In genomic region chr16:33844866-33845265, GRCm38 (mm10) we compare ENCODE assay signal across 18 mouse cellular contexts. TPM values are rescaled to one million over a fixed set of nuclear protein-coding genes. Genes with fewer than 3 reads are reported as not detected.
"Had no signal": no experiment of that assay in that cellular context is flagged by ENCODE, and none has a peak within 500 bp of the region (broad histone marks: within the 10 kb centered on the region; RNA-seq: fewer than 3 reads in every experiment).

No protein-coding gene starts in this region.

- H3K4me2 ChIP-seq: lung, embryonic 15.5 days; midbrain, embryonic 12.5 days; neural tube, embryonic 12.5 days; stomach, embryonic 15.5 days had no signal

- ATAC-seq: liver, postnatal 0 days; lung, postnatal 0 days had no signal

- H3K36me3 ChIP-seq: midbrain, embryonic 12.5 days had no signal

- H3K4me3 ChIP-seq: lung, embryonic 15.5 days; megakaryocyte, embryonic 14.5 days; midbrain, embryonic 12.5 days; neural tube, embryonic 12.5 days; stomach, embryonic 15.5 days had no signal

- H3K9me3 ChIP-seq: lung, embryonic 15.5 days; midbrain, embryonic 12.5 days; neural tube, embryonic 12.5 days; stomach, embryonic 15.5 days had no signal

- H3K27me3 ChIP-seq: lung, embryonic 15.5 days; neural tube, embryonic 12.5 days; stomach, embryonic 15.5 days had no signal

- H3K4me1 ChIP-seq: lung, embryonic 15.5 days had no signal

- H3K27ac ChIP-seq: lung, embryonic 15.5 days; macrophage; neural tube, embryonic 12.5 days; stomach, embryonic 15.5 days; stomach, postnatal 0 days had no signal

- H3K9ac ChIP-seq: liver, postnatal 0 days; lung, embryonic 15.5 days; midbrain, embryonic 12.5 days; neural tube, embryonic 12.5 days; stomach, embryonic 15.5 days had no signal

- DNase-seq: liver, postnatal 0 days; lung, adult 2 months; lung, postnatal 14 days; lung, postnatal 36 days; midbrain, embryonic 14.5 days; right cerebral cortex, postnatal 14 days; thymus, adult 2 months; thymus, postnatal 25 days; thymus, postnatal 4 days had no signal

RNA-seq across cellular contexts. Expression of gene Muc13, which starts 51.0 kb away (rescaled TPM):
- polyA plus RNA-seq: midbrain, embryonic 14.5 days; midbrain, postnatal 0 days had no signal
